Mouse (Mus musculus): ENCODE data around the gene Ehbp1. TPM values are rescaled to one million over a fixed set of nuclear protein-coding genes. Genes with fewer than 3 reads are reported as not detected.

Gene Ehbp1
- total and polyA plus RNA-seq, 3 experiments: 2.5 to 4.0 (median 3.1) TPM

GRCm38 (mm10) chr11:22315801-22316200 lies 26.3 kb downstream of the Ehbp1 start (continued):
- TF ChIP-seq TCF12 (IDR thresholded peaks at IDR 0.05; ENCODE audit: low read depth, low read length) (no peak), HCFC1 (IDR thresholded peaks at IDR 0.05; ENCODE audit: low read depth, low read length) (no peak), NRF1 (IDR thresholded peaks at IDR 0.05; ENCODE audit: low read depth, low read length) (no peak), ZKSCAN1 (IDR thresholded peaks at IDR 0.05; ENCODE audit: borderline replicate concordance, low read depth, low read length) (no peak), E2F4 (IDR thresholded peaks at IDR 0.05; ENCODE audit: insufficient replicate concordance, low read depth, low read length) (no peak)

GRCm38 (mm10) chr11:22301164-22301563 lies 40.9 kb downstream of the Ehbp1 start:
- H3K4me3 ChIP-seq (replicated peaks in 1 of 3; ENCODE audit: low read depth in 2 of 3, low read length in 2 of 3, poor library complexity in 1 of 3): no peak overlapping the region
- H3K4me1 ChIP-seq (ENCODE audit: control insufficient read depth in 1 of 2, insufficient read depth in 2 of 2): no peaks in the 10 kb centered on the region
- no peaks in the 10 kb centered on the region for H3K27me3 ChIP-seq (replicated peaks)
- no peaks in the 10 kb centered on the region for H3K36me3 ChIP-seq (replicated peaks in 1 of 2; ENCODE audit: control insufficient read depth in 1 of 2, insufficient read depth in 1 of 2, low read length in 1 of 2)
- in situ Hi-C loops (cut with MboI; ENCODE audit: low pct_ligation_motif_present, low pct_unique_long_range_greater_than_20kb, low sequenced_read_pairs): no loop called here
- no peak overlapping the region for H3K27ac ChIP-seq (ENCODE audit: insufficient read depth, low read depth)
- H3K79me2 ChIP-seq (replicated peaks; ENCODE audit: control insufficient read depth, extremely low read depth, insufficient read depth, poor library complexity, severe bottlenecking): no peaks in the 10 kb centered on the region
- no peak overlapping the region for H3K9ac ChIP-seq (ENCODE audit: insufficient read depth, low read depth)
- TF ChIP-seq POLR2A (IDR thresholded peaks at IDR 0.05; ENCODE audit: low read depth, low read length) (no peak), CTCF (conservative IDR thresholded peaks at IDR 0.05 in 1 of 2, IDR thresholded peaks at IDR 0.05 in 1 of 2; ENCODE audit: low read depth in 2 of 2, low read length in 2 of 2) (no peak), RAD21 (IDR thresholded peaks at IDR 0.05; ENCODE audit: low read depth, low read length) (no peak), MAFK (IDR thresholded peaks at IDR 0.05; ENCODE audit: insufficient replicate concordance, low read length) (no peak), NELFE (IDR thresholded peaks at IDR 0.05; ENCODE audit: low read depth, low read length) (no peak), TCF12 (IDR thresholded peaks at IDR 0.05; ENCODE audit: low read depth, low read length) (no peak), PAX5 (IDR thresholded peaks at IDR 0.05; ENCODE audit: low read length) (no peak), MXI1 (IDR thresholded peaks at IDR 0.05; ENCODE audit: low read depth, low read length) (no peak), NRF1 (IDR thresholded peaks at IDR 0.05; ENCODE audit: low read depth, low read length) (no peak), POLR2AphosphoS2 (IDR thresholded peaks at IDR 0.05; ENCODE audit: low read depth, low read length) (no peak), MAZ (IDR thresholded peaks at IDR 0.05; ENCODE audit: low read depth, low read length) (no peak), MEF2A (IDR thresholded peaks at IDR 0.05; ENCODE audit: borderline replicate concordance, low read depth, low read length) (no peak), E2F4 (IDR thresholded peaks at IDR 0.05; ENCODE audit: insufficient replicate concordance, low read depth, low read length) (no peak), ZKSCAN1 (IDR thresholded peaks at IDR 0.05; ENCODE audit: borderline replicate concordance, low read depth, low read length) (no peak), CHD1 (IDR thresholded peaks at IDR 0.05; ENCODE audit: low read depth, low read length) (no peak), HCFC1 (IDR thresholded peaks at IDR 0.05; ENCODE audit: low read depth, low read length) (no peak), ETS1 (conservative IDR thresholded peaks at IDR 0.05; ENCODE audit: low read depth, low read length) (no peak), BHLHE40 (IDR thresholded peaks at IDR 0.05; ENCODE audit: low read depth, low read length) (no peak), UBTF (IDR thresholded peaks at IDR 0.05; ENCODE audit: low read depth, low read length) (no peak)
- H3K4me2 ChIP-seq (ENCODE audit: insufficient read depth, low read depth, poor library complexity, severe bottlenecking): no peak overlapping the region
- dilution Hi-C loops (cut with MboI; ENCODE audit: extremely low pct_ligation_motif_present, extremely low pct_unique_long_range_greater_than_20kb, low sequenced_read_pairs): no loop called here
- no peaks in the 10 kb centered on the region for H3K9me3 ChIP-seq (replicated peaks; ENCODE audit: low read length)
- DNase-seq (ENCODE audit: extremely low read depth): no peak

Measured in CH12.LX (cell line).